Mouse (Mus musculus) liver, embryonic 14.5 days (tissue): Measurements from ENCODE around the gene Cnga4. TPM values are rescaled to one million over a fixed set of nuclear protein-coding genes. Genes with fewer than 3 reads are reported as not detected.
A peak's percentile ranks its signal among the peaks of the same experiment; 100 is the strongest.
"Not testable (repeated sequence)": the region's sequence is repeated elsewhere in the genome, so short reads cannot be mapped to it uniquely, and the experiment has no call there.

Experiments
- ATAC-seq: fragments of 200-750 bp; cut with Nextera tagmentation; 2 replicates; pipeline ENCODE4 v1.8.0; 2017; ENCODE audit warnings: moderate number of reproducible peaks, mild to moderate bottlenecking, moderate library complexity; ENCODE audit not compliant: insufficient read depth
- DNase-seq, 3 experiments: peaks; one replicate each; pipeline ENCODE4 v3.0.0-alpha.2; 2012 to 2013; ENCODE audit warnings: low read depth in 3 of 3, low spot score in 3 of 3
- H3K27ac ChIP-seq: fragments of 300-500 bp; sonication (generic); 2 replicates; pipeline ENCODE4 v1.5.1; 2014; ENCODE audit warnings: moderate library complexity, mild to moderate bottlenecking, control low read depth, inconsistent platforms
- H3K27me3 ChIP-seq: fragments of 300-500 bp; sonication (generic); 2 replicates; pipeline ENCODE4 v1.6.1; 2014; ENCODE audit warnings: mild to moderate bottlenecking, low read length, moderate library complexity; ENCODE audit not compliant: control insufficient read depth, insufficient read depth
- H3K36me3 ChIP-seq: fragments of 300-500 bp; sonication (generic); replicated peaks from 2 replicates; pipeline ENCODE4 v1.6.1; 2014; ENCODE audit warnings: low read depth; ENCODE audit not compliant: control insufficient read depth, insufficient read depth
- H3K4me1 ChIP-seq, 2 experiments: fragments of 200-500 bp in 1 of 2; fragments of 300-500 bp in 1 of 2; sonication (generic) in 1 of 2; replicated peaks; 2 replicates each; pipeline ENCODE4 v1.6.1; 2012 to 2014; ENCODE audit warnings: antibody characterized with exemption in 1 of 2, inconsistent platforms in 1 of 2, low read length in 1 of 2; ENCODE audit not compliant: control insufficient read depth in 2 of 2, insufficient read depth in 2 of 2
- H3K4me2 ChIP-seq: fragments of 300-500 bp; sonication (generic); 2 replicates; pipeline ENCODE4 v1.6.1; 2014; ENCODE audit warnings: low read depth, mild to moderate bottlenecking, control low read depth, moderate library complexity
- H3K4me3 ChIP-seq, 2 experiments: fragments of 200-500 bp in 1 of 2; fragments of 300-500 bp in 1 of 2; sonication (generic) in 1 of 2; 2 replicates each; pipeline ENCODE4 v1.5.1; 2012 to 2014; ENCODE audit warnings: low read depth in 2 of 2, low read length in 2 of 2, mild to moderate bottlenecking in 2 of 2, control low read depth in 1 of 2, inconsistent platforms in 1 of 2, moderate library complexity in 1 of 2; ENCODE audit not compliant: insufficient read depth in 1 of 2
- H3K9ac ChIP-seq: fragments of 300-500 bp; sonication (generic); replicated peaks from 2 replicates; pipeline ENCODE4 v1.6.1; 2014; ENCODE audit warnings: mild to moderate bottlenecking, control low read depth, moderate library complexity
- H3K9me3 ChIP-seq: fragments of 300-500 bp; sonication (generic); 2 replicates; pipeline ENCODE4 v1.6.1; 2016; ENCODE audit warnings: low read length, mixed read lengths; ENCODE audit not compliant: control insufficient read depth
- CTCF ChIP-seq: IDR thresholded peaks from 2 replicates; pipeline ENCODE4 v1.5.1; 2016; ENCODE audit warnings: antibody characterized with exemption, low read depth, control low read depth
- EP300 ChIP-seq: IDR thresholded peaks from 2 replicates; pipeline ENCODE4 v1.6.1; 2016; ENCODE audit warnings: antibody characterized with exemption, low read depth
- WGBS: fragments of 180-500 bp; shearing (Covaris S2); extraction: QIAGEN DNeasy Blood & Tissue Kit; methylation state at CpG from one replicate; pipeline ENCODE4 v1.1.7; 2014; ENCODE audit not compliant: insufficient replicate concordance; 5-methylcytosine and 5-hydroxymethylcytosine counted together
- polyA plus RNA-seq, 2 experiments: library from polyadenylated mRNA; depleted of rRNA in 1 of 2; stranded (reverse) in 1 of 2; unstranded in 1 of 2; fragments of >200 nt; fragmentation: Nextera tagmentation in 1 of 2; extraction: Ambion mirVana in 1 of 2; gene quantifications; 2 replicates each; pipeline versions ENCODE4 v1.2.1 to v1.2.3; 2012 to 2014

Gene Cnga4
- 0.02 TPM in 1 of 2 replicates, not detected in the other for polyA plus RNA-seq (2012; rRNA removed)
- polyA plus RNA-seq (2014; fragmentation: Nextera tagmentation; extraction: Ambion mirVana): not detected in 2 replicates

GRCm38 (mm10) chr7:105404268-105404667 is at the start of gene Cnga4:
TSS of gene Cnga4 (plus strand) at chr7:105404568.
- DNase-seq: no peak
- no peak for TF ChIP-seq CTCF
- TF ChIP-seq EP300: no peak
- WGBS: 62% methylated on average over 5 of the region's 5 CpGs
- ATAC-seq: no peak
- Histone ChIP-seq H3K27ac (no peak within 1 kb of the TSS), H3K4me2 (no peak within 1 kb of the TSS), H3K36me3 (no peaks in the 10 kb centered on the region), H3K9me3 (no peaks in the 10 kb centered on the region), H3K4me1 (peaks cover 5 to 8% of the 10 kb centered on the region in 2 experiments; a peak in 3 of 4 replicates), H3K9ac (no peak within 1 kb of the TSS), H3K27me3 (no peaks in the 10 kb centered on the region), H3K4me3 (no peak within 1 kb of the TSS)

DNA sequence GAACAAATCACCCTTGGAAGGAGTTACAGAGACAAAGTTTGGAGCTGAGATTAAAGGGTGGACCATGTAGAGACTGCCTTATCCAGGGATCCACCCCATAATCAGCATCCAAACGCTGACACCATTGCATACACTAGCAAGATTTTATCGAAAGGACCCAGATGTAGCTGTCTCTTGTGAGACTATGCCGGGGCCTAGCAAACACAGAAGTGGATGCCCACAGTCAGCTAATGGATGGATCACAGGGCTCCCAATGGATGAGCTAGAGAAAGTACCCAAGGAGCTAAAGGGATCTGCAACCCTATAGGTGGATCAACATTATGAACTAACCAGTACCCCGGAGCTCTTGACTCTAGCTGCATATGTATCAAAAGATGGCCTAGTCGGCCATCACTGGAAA is 48.3 kb upstream of the Cnga4 start:
- not testable (repeated sequence) for H3K9me3 ChIP-seq, DNase-seq, H3K4me1 ChIP-seq, H3K4me2 ChIP-seq, H3K27me3 ChIP-seq, H3K9ac ChIP-seq, H3K27ac ChIP-seq, H3K4me3 ChIP-seq, H3K36me3 ChIP-seq
- ATAC-seq: peak; percentile 57
- no CpG with 5 or more reads among the region's 5 CpGs for WGBS

- H3K4me1 ChIP-seq, H3K9ac ChIP-seq, H3K4me3 ChIP-seq, H3K27ac ChIP-seq, H3K36me3 ChIP-seq, H3K27me3 ChIP-seq, DNase-seq, H3K4me2 ChIP-seq, H3K9me3 ChIP-seq: not testable (repeated sequence)
- peak; percentile 82 for ATAC-seq
- 81% methylated on average over 1 of the region's 2 CpGs for WGBS
Measured at GRCm38 (mm10) chr7:105356487-105356886, 47.9 kb upstream of the Cnga4 start.

DNA sequence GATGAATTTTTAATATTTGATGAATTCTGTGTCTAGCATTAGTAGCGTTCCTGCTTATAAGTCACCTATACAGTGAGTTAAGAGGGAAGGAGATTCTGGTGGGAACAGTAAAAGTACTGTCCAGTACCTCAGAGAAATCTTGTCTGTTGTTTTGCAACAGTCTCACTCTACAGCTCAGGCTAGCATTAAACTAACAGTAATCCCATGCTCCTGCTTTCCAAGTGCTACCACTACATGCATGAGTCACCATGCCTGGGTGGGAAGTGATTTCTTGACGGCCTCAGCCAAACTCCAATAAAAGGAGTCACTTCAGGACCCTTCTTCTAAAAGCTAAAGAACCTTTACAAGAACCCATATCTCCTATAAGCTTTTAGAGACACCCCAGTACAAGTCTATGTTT is 42.7 kb upstream of the Cnga4 start:
- H3K36me3 ChIP-seq: no peaks in the 10 kb centered on the region
- TF ChIP-seq EP300 (no peak), CTCF (no peak)
- no peaks in the 10 kb centered on the region for H3K9me3 ChIP-seq
- no peaks in the 10 kb centered on the region for H3K27me3 ChIP-seq
- H3K27ac ChIP-seq: no peak overlapping the region
- no peaks in the 10 kb centered on the region for H3K4me1 ChIP-seq
- DNase-seq: no peak
- no peak overlapping the region for H3K4me3 ChIP-seq
- ATAC-seq: no peak
- WGBS: 62% methylated on average over 2 of the region's 2 CpGs
- H3K9ac ChIP-seq: no peak overlapping the region
- no peak overlapping the region for H3K4me2 ChIP-seq

- ATAC-seq (no peak), DNase-seq (no peak)
- WGBS: 66% methylated on average over 5 of the region's 5 CpGs
- H3K27ac ChIP-seq: no peak overlapping the region
- TF ChIP-seq EP300 (no peak), CTCF (no peak)
- H3K4me3 ChIP-seq: no peak overlapping the region
- H3K27me3 ChIP-seq: no peaks in the 10 kb centered on the region
- no peaks in the 10 kb centered on the region for H3K36me3 ChIP-seq
- H3K9ac ChIP-seq: no peak overlapping the region
- H3K4me1 ChIP-seq: no peaks in the 10 kb centered on the region
- no peak overlapping the region for H3K4me2 ChIP-seq
- no peaks in the 10 kb centered on the region for H3K9me3 ChIP-seq
Measured at GRCm38 (mm10) chr7:105367268-105367667, 37.1 kb upstream of the Cnga4 start.
